Mouse (Mus musculus): Measurements from ENCODE around the gene Ube2t. TPM values are rescaled to one million over a fixed set of nuclear protein-coding genes. Genes with fewer than 3 reads are reported as not detected.

Ube2t gene
- polyA plus RNA-seq, 1 experiment from 2014 or later = 25.3 TPM

DNA sequence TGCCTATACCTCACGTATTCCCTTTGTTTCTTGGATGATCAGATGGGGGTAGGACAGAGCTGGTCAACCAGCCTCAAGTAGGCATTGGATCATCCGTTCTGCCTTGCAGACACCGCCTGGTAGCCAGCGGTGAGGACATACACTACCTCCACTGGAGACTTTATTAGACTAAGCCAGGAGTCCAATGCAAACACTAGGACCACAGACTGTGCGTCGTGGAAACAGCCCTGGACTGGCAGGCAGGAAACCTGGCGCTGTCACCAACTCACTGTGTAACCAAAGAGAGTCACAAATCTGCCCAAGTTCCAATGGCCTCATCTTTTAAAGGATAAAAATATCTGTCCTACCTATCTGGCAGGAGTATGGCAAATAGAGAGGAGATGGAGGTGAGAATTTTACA lies 34.1 kb downstream of the Ube2t start:
- 84% methylated on average over 7 of the region's 7 CpGs for WGBS
- no peak for ATAC-seq (ENCODE audit: insufficient number of reproducible peaks, low FRiP score, low TSS enrichment, low read depth)
- no peaks in the 10 kb centered on the region for H3K36me3 ChIP-seq

GRCm38 (mm10) chr1:134997568-134997967 lies 35.2 kb downstream of the Ube2t start:
- no peak for ATAC-seq (ENCODE audit: insufficient number of reproducible peaks, low FRiP score, low TSS enrichment, low read depth)
- Histone ChIP-seq H3K27me3 (peaks cover 13% of the 10 kb centered on the region; the same call in 1 of the 2 replicates), H3K27ac (no peak overlapping the region), H3K4me2 (no peak overlapping the region), H3K4me1 (peaks cover 22% of the 10 kb centered on the region), H3K4me3 (no peak overlapping the region), H3K9me3 (no peaks in the 10 kb centered on the region), H3K36me3 (no peaks in the 10 kb centered on the region), H3K9ac (no peak overlapping the region)
- WGBS = 76% methylated on average over 5 of the region's 5 CpGs

More for the DNA sequence above, 34.1 kb downstream of the Ube2t start:
- Histone ChIP-seq H3K27ac (no peak overlapping the region), H3K9ac (no peak overlapping the region), H3K27me3 (peaks cover 11% of the 10 kb centered on the region; the same call in 1 of the 2 replicates), H3K9me3 (no peaks in the 10 kb centered on the region), H3K4me1 (peaks cover 33% of the 10 kb centered on the region), H3K4me2 (no peak overlapping the region), H3K4me3 (no peak overlapping the region)

GRCm38 (mm10) chr1:134998231-134998630 lies 35.9 kb downstream of the Ube2t start:
- no peak overlapping the region for H3K27ac ChIP-seq
- no peak overlapping the region for H3K4me3 ChIP-seq
- no peaks in the 10 kb centered on the region for H3K36me3 ChIP-seq
- peaks cover 21% of the 10 kb centered on the region for H3K4me1 ChIP-seq
- WGBS = 73% methylated on average over 8 of the region's 8 CpGs
- no peaks in the 10 kb centered on the region for H3K9me3 ChIP-seq
- ATAC-seq (ENCODE audit: insufficient number of reproducible peaks, low FRiP score, low TSS enrichment, low read depth) = no peak
- H3K4me2 ChIP-seq = no peak overlapping the region
- peaks cover 17% of the 10 kb centered on the region; the same call in 1 of the 2 replicates for H3K27me3 ChIP-seq
- H3K9ac ChIP-seq = no peak overlapping the region

DNA sequence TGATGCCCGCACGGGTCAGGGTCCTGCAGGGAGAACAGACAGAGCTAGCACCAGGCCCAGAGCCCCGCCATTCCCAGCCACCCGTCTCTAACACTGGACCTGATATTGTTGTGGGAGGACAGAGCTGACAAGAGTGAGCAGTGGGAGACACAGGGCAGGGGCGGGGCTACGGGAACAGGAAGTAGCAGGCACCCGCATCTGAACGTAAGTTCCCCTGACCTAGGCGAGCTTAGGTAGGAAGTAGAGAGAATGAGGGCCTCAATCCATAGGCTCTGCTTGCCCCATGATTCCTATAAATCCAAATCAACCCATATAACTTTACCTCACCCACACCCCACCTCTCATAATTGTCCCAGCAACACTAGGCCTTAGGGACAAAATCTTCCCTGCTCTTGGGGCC lies 38.2 kb downstream of the Ube2t start:
- Histone ChIP-seq H3K9me3 (no peaks in the 10 kb centered on the region), H3K4me2 (no peak overlapping the region), H3K4me1 (peaks cover 24% of the 10 kb centered on the region), H3K36me3 (no peaks in the 10 kb centered on the region), H3K27ac (no peak overlapping the region), H3K4me3 (no peak overlapping the region), H3K9ac (no peak overlapping the region), H3K27me3 (peaks cover 15% of the 10 kb centered on the region; the same call in 1 of the 2 replicates)
- WGBS = 82% methylated on average over 9 of the region's 9 CpGs
- ATAC-seq (ENCODE audit: insufficient number of reproducible peaks, low FRiP score, low TSS enrichment, low read depth) = no peak

- Histone ChIP-seq H3K9me3 (no peaks in the 10 kb centered on the region), H3K4me1 (peaks cover 9% of the 10 kb centered on the region), H3K9ac (no peak overlapping the region), H3K4me2 (no peak overlapping the region), H3K36me3 (no peaks in the 10 kb centered on the region), H3K27me3 (peaks cover 6% of the 10 kb centered on the region; the same call in 1 of the 2 replicates), H3K27ac (no peak overlapping the region), H3K4me3 (no peak overlapping the region)
- WGBS = 63% methylated on average over 4 of the region's 4 CpGs
- ATAC-seq (ENCODE audit: insufficient number of reproducible peaks, low FRiP score, low TSS enrichment, low read depth) = no peak
Measured at GRCm38 (mm10) chr1:135003346-135003745, 41.0 kb downstream of the Ube2t start.

GRCm38 (mm10) chr1:135005696-135006095 lies 43.3 kb downstream of the Ube2t start:
- H3K4me3 ChIP-seq = no peak overlapping the region
- H3K9ac ChIP-seq = no peak overlapping the region
- peak overlapping the region; percentile 17 for H3K27ac ChIP-seq
- no peak overlapping the region for H3K4me2 ChIP-seq
- no peaks in the 10 kb centered on the region for H3K9me3 ChIP-seq
- no peaks in the 10 kb centered on the region for H3K36me3 ChIP-seq
- H3K4me1 ChIP-seq = peaks cover 14% of the 10 kb centered on the region; the same call in 1 of the 2 replicates
- 31% methylated on average over 7 of the region's 7 CpGs for WGBS
- H3K27me3 ChIP-seq = peaks cover 6% of the 10 kb centered on the region; the same call in 1 of the 2 replicates
- 0 out of 2 replicates have a peak, but pooled peaks have one; percentile 56 for ATAC-seq (ENCODE audit: insufficient number of reproducible peaks, low FRiP score, low TSS enrichment, low read depth)

GRCm38 (mm10) chr1:135009833-135010232 lies 47.5 kb downstream of the Ube2t start:
- H3K4me2 ChIP-seq = no peak overlapping the region
- H3K27ac ChIP-seq = no peak overlapping the region
- 71% methylated on average over 3 of the region's 3 CpGs for WGBS
- no peak overlapping the region for H3K4me3 ChIP-seq
- H3K36me3 ChIP-seq = no peaks in the 10 kb centered on the region
- ATAC-seq (ENCODE audit: insufficient number of reproducible peaks, low FRiP score, low TSS enrichment, low read depth) = no peak
- no peaks in the 10 kb centered on the region for H3K9me3 ChIP-seq
- H3K9ac ChIP-seq = no peak overlapping the region
- H3K27me3 ChIP-seq = peaks cover 16% of the 10 kb centered on the region; the same call in 1 of the 2 replicates
- peaks cover 15% of the 10 kb centered on the region for H3K4me1 ChIP-seq

GRCm38 (mm10) chr1:135011912-135012311 lies 49.5 kb downstream of the Ube2t start:
- no peaks in the 10 kb centered on the region for H3K36me3 ChIP-seq
- no peaks in the 10 kb centered on the region for H3K9me3 ChIP-seq
- no peak for ATAC-seq (ENCODE audit: insufficient number of reproducible peaks, low FRiP score, low TSS enrichment, low read depth)
- no peak overlapping the region for H3K4me2 ChIP-seq
- peaks cover 25% of the 10 kb centered on the region for H3K4me1 ChIP-seq
- no peak overlapping the region for H3K27ac ChIP-seq
- H3K27me3 ChIP-seq = peaks cover 17% of the 10 kb centered on the region; the same call in 1 of the 2 replicates
- H3K4me3 ChIP-seq = no peak overlapping the region
- no peak overlapping the region for H3K9ac ChIP-seq
- 88% methylated on average over 5 of the region's 5 CpGs for WGBS

DNA sequence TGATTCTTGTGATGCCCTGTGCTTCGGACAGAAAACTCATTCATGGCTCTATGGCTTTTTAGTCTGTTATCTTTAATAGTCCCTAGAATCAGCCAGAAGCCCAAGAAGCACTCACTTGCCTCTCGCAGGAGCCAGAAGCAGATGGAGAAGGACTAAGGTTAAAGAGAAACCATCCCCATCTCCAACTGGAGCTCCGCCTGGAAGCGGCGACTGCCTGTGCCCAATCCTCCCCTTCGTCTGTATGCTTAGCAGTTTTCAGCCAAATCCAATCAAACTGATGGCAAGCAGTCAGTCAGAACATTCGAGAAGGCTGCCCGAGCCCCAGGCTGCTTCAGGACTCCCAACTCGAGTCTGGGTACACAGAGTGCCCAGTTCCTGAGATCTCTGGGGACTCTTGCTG lies 50.1 kb downstream of the Ube2t start:
- ATAC-seq (ENCODE audit: insufficient number of reproducible peaks, low FRiP score, low TSS enrichment, low read depth) = no peak
- no peak overlapping the region for H3K27ac ChIP-seq
- peaks cover 19% of the 10 kb centered on the region; the same call in 1 of the 2 replicates for H3K27me3 ChIP-seq
- H3K4me3 ChIP-seq = no peak overlapping the region
- H3K4me1 ChIP-seq = peaks cover 30% of the 10 kb centered on the region
- no peak overlapping the region for H3K9ac ChIP-seq
- H3K9me3 ChIP-seq = no peaks in the 10 kb centered on the region
- H3K4me2 ChIP-seq = no peak overlapping the region
- WGBS = 67% methylated on average over 9 of the region's 9 CpGs
- no peaks in the 10 kb centered on the region for H3K36me3 ChIP-seq

DNA sequence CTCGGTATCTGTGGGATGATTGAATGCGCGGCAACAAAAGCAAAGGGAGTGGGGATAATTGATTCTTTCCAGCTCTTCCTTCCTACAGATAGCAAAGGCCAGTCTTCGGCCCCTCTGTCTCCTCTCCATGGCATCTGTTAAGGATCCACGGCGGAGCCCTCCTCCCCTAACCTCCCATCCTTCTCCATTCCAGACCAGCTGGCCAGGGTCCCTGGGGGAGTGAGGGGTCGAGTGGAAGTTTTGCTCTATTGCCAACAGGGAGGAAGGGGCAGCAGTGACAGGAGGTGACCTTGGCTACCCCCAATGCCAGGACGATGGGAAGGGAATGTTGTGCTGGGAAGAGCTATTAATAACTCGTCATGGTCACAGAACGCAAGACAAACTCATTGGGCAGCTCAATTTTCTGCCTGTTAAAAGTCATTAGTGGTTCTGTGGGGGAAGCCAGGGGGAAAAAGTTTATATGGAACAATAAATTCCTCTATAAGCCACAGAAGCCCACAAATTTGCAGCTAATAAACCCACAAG lies 52.6 kb downstream of the Ube2t start:
- 44% methylated on average over 10 of the region's 10 CpGs for whole genome bisulfite sequencing
- Histone ChIP-seq H3K4me2 (no peak overlapping the region), H3K9ac (no peak overlapping the region), H3K27me3 (peaks cover 25% of the 10 kb centered on the region; the same call in 1 of the 2 replicates), H3K36me3 (no peaks in the 10 kb centered on the region), H3K9me3 (no peaks in the 10 kb centered on the region), H3K27ac (no peak overlapping the region), H3K4me3 (no peak overlapping the region), H3K4me1 (peaks cover 50% of the 10 kb centered on the region)
- ATAC-seq (ENCODE audit: insufficient number of reproducible peaks, low FRiP score, low TSS enrichment, low read depth) = no peak

GRCm38 (mm10) chr1:135016907-135017655 lies 54.7 kb downstream of the Ube2t start:
- H3K4me2 ChIP-seq = no peak overlapping the region
- H3K4me1 ChIP-seq = peaks cover 68% of the 10 kb centered on the region
- no peaks in the 10 kb centered on the region for H3K9me3 ChIP-seq
- no peaks in the 10 kb centered on the region for H3K36me3 ChIP-seq
- WGBS = 75% methylated on average over 10 of the region's 10 CpGs
- H3K27me3 ChIP-seq = peaks cover 27% of the 10 kb centered on the region; the same call in 1 of the 2 replicates
- no peak overlapping the region for H3K27ac ChIP-seq
- H3K4me3 ChIP-seq = no peak overlapping the region
- no peak for ATAC-seq (ENCODE audit: insufficient number of reproducible peaks, low FRiP score, low TSS enrichment, low read depth)
- no peak overlapping the region for H3K9ac ChIP-seq

DNA sequence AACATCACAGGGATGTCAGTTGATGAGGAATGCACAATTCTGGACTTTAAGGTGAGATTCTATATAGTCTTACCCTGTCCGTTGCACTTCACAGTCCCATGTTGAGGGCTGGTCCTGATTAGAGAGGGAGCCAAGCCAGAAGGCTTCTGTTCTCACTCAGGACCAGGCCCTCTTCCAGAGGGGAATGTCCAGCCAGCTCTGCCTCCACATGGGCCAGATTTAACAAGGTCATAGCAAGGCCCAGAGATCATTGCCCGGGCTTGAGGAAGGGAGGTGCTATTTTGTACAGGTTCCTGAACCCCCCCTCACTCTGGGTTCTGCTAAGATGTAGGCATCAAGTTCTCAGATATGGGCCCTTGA lies 55.3 kb downstream of the Ube2t start:
- Histone ChIP-seq H3K27me3 (peaks cover 27% of the 10 kb centered on the region; the same call in 1 of the 2 replicates), H3K36me3 (no peaks in the 10 kb centered on the region), H3K4me2 (no peak overlapping the region), H3K27ac (no peak overlapping the region), H3K9me3 (no peaks in the 10 kb centered on the region), H3K4me3 (no peak overlapping the region), H3K9ac (no peak overlapping the region), H3K4me1 (peaks cover 71% of the 10 kb centered on the region)
- 43% methylated on average over 2 of the region's 2 CpGs for WGBS
- ATAC-seq (ENCODE audit: insufficient number of reproducible peaks, low FRiP score, low TSS enrichment, low read depth) = no peak
